Mouse (Mus musculus) stomach, postnatal 0 days (tissue): ENCODE data around the gene Zfp975.
"Not testable (repeated sequence)": the region's sequence is repeated elsewhere in the genome, so short reads cannot be mapped to it uniquely, and the experiment has no call there.

Source experiments
- CTCF ChIP-seq: IDR thresholded peaks from 2 replicates; pipeline ENCODE4 v1.5.1; 2016; ENCODE audit warnings: antibody characterized with exemption, low read depth, mild to moderate bottlenecking, moderate library complexity
- EP300 ChIP-seq: optimal IDR thresholded peaks from 2 replicates; pipeline ENCODE3; 2016; ENCODE audit warnings: antibody characterized with exemption

DNA sequence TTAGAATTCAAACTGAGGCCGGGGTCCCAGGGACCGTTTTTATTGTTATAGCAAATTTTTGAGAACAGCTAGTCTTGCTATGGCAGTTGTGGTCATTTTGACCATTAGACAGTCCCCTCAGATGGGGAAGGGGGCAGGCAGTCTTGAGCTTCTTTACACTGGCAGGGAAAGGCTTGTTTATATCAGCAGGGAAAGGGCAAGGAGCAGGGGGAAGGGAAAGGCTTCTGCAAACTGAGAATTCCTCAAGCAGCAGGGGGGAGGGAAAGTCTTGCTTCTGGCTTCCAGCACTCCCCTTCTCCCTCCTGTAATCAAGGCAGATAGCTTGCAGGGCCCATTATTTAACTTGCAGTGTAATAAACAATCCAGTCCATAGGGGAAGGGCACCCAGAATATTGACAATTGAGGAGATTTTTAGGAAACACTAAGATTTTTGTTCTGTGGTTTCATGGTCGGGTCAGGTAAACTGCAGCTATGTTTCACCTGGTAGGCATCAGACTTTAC lies 49.4 kb downstream of the Zfp975 start:
- TF ChIP-seq CTCF, EP300: not testable (repeated sequence)
